Mouse (Mus musculus) small intestine, adult 2 months (tissue): Measurements from ENCODE around the gene Hivep3. TPM values are rescaled to one million over a fixed set of nuclear protein-coding genes. Genes with fewer than 3 reads are reported as not detected.

ENCODE experiments used
- H3K27ac ChIP-seq: fragments of 200-500 bp; 2 replicates; pipeline ENCODE4 v1.5.1; 2012; ENCODE audit warnings: low read depth, low read length, control low read depth, inconsistent platforms; ENCODE audit not compliant: insufficient read depth
- H3K27me3 ChIP-seq: fragments of 200-500 bp; 2 replicates; pipeline ENCODE4 v1.6.1; 2012; ENCODE audit warnings: mild to moderate bottlenecking, moderate library complexity, low read length, inconsistent platforms; ENCODE audit not compliant: control insufficient read depth, insufficient read depth
- H3K36me3 ChIP-seq: fragments of 200-500 bp; 2 replicates; pipeline ENCODE4 v1.6.1; 2012; ENCODE audit warnings: mild to moderate bottlenecking, low read length, control low read depth, inconsistent platforms; ENCODE audit not compliant: control insufficient read depth, insufficient read depth
- H3K4me1 ChIP-seq: fragments of 200-500 bp; 2 replicates; pipeline ENCODE4 v1.6.1; 2012; ENCODE audit warnings: low read length, inconsistent platforms, mixed read lengths; ENCODE audit not compliant: control insufficient read depth, insufficient read depth, insufficient read length
- H3K4me3 ChIP-seq: fragments of 200-500 bp; 2 replicates; pipeline ENCODE4 v1.5.1; 2012; ENCODE audit warnings: low read depth, mild to moderate bottlenecking, control low read depth, inconsistent platforms, low read length, moderate library complexity
- CTCF ChIP-seq: fragments of 200-500 bp; IDR thresholded peaks from 2 replicates; pipeline ENCODE4 v1.5.1; 2012; ENCODE audit warnings: low read depth, mild to moderate bottlenecking, control low read depth, inconsistent platforms, low read length, moderate library complexity, mixed read lengths; ENCODE audit not compliant: insufficient replicate concordance, insufficient read length; ENCODE audit errors: extremely low read depth
- POLR2A ChIP-seq: fragments of 200-500 bp; IDR thresholded peaks from 2 replicates; pipeline ENCODE4 v1.6.1; 2012; ENCODE audit warnings: low read depth, mild to moderate bottlenecking, control low read depth, inconsistent platforms, low read length, moderate library complexity
- WGBS: fragments of 180-500 bp; shearing (Covaris S2); methylation state at CpG from one replicate; pipeline ENCODE4 v1.1.7; 2018; 5-methylcytosine and 5-hydroxymethylcytosine counted together
- polyA plus RNA-seq: library from polyadenylated mRNA; depleted of rRNA; stranded (reverse); fragments of >200 nt; gene quantifications from 2 replicates; pipeline ENCODE4 v1.2.3, GENCODE M21; 2012

The Hivep3 gene
- polyA plus RNA-seq, 1 experiment = 3.3 TPM

DNA sequence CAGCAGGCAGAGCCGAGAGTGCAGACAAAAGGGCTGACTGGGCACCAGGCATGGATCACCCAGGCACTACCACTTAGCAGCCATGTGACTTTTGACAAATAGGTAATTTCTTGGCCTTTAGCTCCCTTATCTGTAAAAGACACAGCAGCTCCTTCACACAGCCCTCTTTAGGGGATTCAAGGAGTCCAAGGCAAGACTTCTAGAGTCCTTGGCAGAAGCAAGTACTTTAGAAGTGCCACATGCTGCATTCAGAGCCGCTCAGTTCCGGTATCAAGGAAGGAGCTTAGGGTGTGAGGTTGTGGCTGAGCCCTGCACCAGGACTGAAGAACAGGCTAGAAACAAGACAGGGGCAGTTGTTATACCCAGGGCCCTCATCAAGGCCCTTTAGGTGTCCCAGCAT, 257.3 kb downstream of the Hivep3 start:
- H3K4me1 ChIP-seq = no peaks in the 10 kb centered on the region
- no peak overlapping the region for H3K27ac ChIP-seq
- H3K36me3 ChIP-seq = no peaks in the 10 kb centered on the region
- H3K4me3 ChIP-seq = no peak overlapping the region
- H3K27me3 ChIP-seq = no peaks in the 10 kb centered on the region
- no peak for TF ChIP-seq CTCF
- TF ChIP-seq POLR2A = no peak
- WGBS = 85% methylated on average over 3 of the region's 3 CpGs

DNA sequence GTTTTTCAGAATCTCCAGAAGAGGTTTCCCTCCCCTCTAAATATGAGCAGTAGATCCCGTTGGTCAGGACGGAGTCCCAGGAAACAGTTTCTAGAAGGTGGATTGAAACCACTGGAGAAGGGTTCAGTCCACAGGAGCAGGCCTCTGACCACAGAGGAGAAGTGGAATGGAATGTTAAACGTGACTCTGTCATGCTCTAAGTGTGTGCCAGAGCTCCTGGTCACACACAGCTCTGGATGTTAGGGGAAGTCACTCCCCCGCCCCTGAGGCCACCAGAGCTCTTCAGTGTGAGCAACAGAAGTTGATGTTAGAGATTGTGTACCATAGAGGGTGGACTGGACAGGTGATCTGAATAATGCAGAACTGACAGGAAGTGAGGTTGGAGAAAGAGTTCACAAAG, 258.2 kb downstream of the Hivep3 start:
- Histone ChIP-seq H3K36me3 (no peaks in the 10 kb centered on the region), H3K27me3 (no peaks in the 10 kb centered on the region), H3K27ac (no peak overlapping the region), H3K4me1 (no peaks in the 10 kb centered on the region), H3K4me3 (no peak overlapping the region)
- TF ChIP-seq CTCF (no peak), POLR2A (no peak)
- WGBS = 62% methylated on average over 4 of the region's 4 CpGs

DNA sequence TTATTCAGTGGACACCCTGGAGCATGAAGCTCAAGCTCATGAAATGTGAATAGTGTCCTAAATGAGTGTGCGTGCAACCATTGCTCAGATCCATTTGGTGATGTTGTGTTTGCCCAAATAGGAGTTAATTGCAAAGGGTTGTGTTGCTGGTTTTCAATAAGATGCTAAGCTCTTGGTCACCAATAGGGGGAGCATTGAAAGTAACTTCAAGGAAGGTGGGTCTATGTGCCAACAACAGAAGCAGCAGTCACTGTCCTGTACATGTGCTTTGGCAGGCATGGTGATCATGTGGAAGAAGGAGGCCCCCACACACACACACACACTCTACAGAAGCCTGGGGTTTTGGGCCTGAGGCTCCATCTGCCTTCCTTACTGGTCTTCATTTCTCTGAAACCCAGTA, 262.8 kb downstream of the Hivep3 start:
- no peaks in the 10 kb centered on the region for H3K36me3 ChIP-seq
- 95% methylated on average over 1 of the region's 1 CpGs for WGBS
- H3K27me3 ChIP-seq = no peaks in the 10 kb centered on the region
- no peaks in the 10 kb centered on the region for H3K4me1 ChIP-seq
- TF ChIP-seq CTCF (no peak), POLR2A (no peak)
- no peak overlapping the region for H3K27ac ChIP-seq
- no peak overlapping the region for H3K4me3 ChIP-seq

DNA sequence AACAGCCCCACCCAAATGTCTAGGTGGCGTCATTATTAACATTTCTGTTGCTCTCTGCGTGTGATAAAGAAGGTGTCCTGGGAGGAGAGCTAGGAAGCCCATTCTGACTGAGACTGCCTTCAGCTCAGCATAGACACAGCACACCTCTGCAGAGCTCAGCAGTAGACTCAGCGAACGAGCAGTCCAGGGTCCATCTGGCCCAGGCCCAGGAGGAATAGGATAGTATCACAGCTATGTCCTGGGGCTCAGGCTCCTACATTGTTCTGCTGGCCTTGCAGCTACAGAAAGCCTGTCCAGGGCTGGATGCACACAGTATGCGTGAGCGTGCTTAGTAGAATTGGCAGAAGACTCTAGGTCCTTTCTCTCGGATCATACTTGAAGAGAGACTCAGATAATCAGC, 263.8 kb downstream of the Hivep3 start:
- H3K36me3 ChIP-seq = no peaks in the 10 kb centered on the region
- H3K4me1 ChIP-seq = no peaks in the 10 kb centered on the region
- H3K4me3 ChIP-seq = no peak overlapping the region
- no peak for TF ChIP-seq CTCF
- TF ChIP-seq POLR2A = no peak
- no peak overlapping the region for H3K27ac ChIP-seq
- WGBS = 45% methylated on average over 7 of the region's 7 CpGs
- no peaks in the 10 kb centered on the region for H3K27me3 ChIP-seq

DNA sequence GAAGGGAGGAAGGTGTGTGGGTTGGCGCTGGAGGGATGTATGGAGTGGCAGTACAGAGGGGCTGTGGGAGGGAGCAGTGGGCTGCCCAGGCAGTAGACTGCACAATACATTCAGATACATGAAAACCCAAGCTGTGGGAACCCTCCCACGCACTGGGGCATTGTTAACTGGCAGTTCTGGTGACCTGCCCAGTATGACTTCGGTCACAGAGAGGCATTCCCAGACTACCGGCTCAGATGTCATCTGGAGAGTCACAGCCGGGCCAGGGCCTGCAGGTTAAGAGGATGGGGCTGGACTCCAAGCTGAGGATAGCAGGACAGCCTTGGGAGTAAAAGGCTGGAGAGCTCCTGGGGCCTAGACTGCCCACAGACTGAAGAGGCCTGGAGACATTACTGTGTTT, 265.3 kb downstream of the Hivep3 start:
- no peak overlapping the region for H3K4me3 ChIP-seq
- H3K27ac ChIP-seq = no peak overlapping the region
- no peaks in the 10 kb centered on the region for H3K27me3 ChIP-seq
- WGBS = 77% methylated on average over 5 of the region's 5 CpGs
- H3K36me3 ChIP-seq = no peaks in the 10 kb centered on the region
- TF ChIP-seq CTCF = no peak
- H3K4me1 ChIP-seq = no peaks in the 10 kb centered on the region

DNA sequence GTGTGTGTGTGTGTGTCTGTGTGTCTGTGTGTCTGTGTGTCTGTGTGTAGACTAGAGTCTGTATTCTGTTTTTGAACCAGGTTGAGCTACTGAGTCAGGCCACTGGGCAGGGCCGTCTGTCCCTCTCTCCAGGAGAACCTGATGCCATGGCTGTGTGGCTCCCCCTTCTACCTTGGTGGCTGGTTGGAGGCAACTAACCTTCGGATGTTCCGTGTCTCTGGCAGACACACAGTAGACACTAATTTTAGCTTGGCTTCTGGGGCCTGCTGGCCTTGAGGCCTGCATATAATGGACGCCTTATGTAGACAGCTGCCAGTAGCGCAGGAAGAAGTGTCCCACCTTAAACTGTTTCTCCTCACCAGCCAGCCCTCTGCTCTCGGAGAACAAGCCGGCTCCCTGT, 267.3 kb downstream of the Hivep3 start:
- H3K4me1 ChIP-seq = no peaks in the 10 kb centered on the region
- no peak overlapping the region for H3K4me3 ChIP-seq
- no peaks in the 10 kb centered on the region for H3K27me3 ChIP-seq
- H3K36me3 ChIP-seq = no peaks in the 10 kb centered on the region
- H3K27ac ChIP-seq = no peak overlapping the region
- TF ChIP-seq CTCF (no peak), POLR2A (no peak)
- WGBS = 81% methylated on average over 7 of the region's 7 CpGs

DNA sequence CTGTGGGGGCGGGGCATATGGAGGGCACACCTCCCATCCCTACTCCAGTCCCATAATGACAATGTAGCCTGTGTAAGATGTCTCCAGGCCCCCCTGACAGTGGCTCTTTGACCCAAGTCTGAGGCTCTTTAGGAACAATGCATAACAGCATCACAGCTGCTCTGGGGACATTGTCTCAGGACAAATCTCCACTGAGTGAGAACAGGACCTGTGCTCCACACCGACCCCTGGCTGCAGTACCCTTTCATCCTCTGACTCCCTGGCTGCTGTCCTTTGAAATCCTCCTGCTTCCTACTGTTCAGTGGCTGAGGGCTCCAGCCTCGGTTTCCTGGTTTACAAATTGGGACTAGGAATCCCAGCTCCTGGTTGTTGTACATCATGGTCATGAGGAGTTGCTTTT, 269.4 kb downstream of the Hivep3 start:
- H3K36me3 ChIP-seq = no peaks in the 10 kb centered on the region
- no peak overlapping the region for H3K4me3 ChIP-seq
- TF ChIP-seq CTCF (0 out of 2 replicates have a peak, but pooled peaks have one; percentile 11), POLR2A (no peak)
- H3K27ac ChIP-seq = no peak overlapping the region
- H3K4me1 ChIP-seq = no peaks in the 10 kb centered on the region
- WGBS = 51% methylated on average over 3 of the region's 3 CpGs
- H3K27me3 ChIP-seq = no peaks in the 10 kb centered on the region

DNA sequence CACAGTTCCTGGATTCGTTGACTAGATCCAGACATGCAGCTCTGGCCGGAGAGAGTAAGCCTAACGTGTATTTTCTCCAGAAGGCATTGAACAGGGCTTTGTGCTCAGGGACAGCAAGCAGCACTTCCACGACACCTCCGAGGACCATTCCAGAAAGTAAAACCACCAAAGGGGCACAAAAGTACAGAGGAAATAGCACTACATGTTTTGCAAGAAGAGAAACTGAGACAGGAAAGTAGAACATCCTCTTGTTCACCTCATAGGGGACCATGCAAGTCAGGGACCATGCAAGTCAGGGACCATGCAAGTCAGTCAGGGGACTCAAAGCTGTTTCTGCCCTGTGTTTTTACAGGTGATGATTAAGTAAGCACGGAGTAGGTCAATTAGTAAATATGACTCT, 272.5 kb downstream of the Hivep3 start:
- H3K27me3 ChIP-seq = no peaks in the 10 kb centered on the region
- no peak for TF ChIP-seq CTCF
- no peak for TF ChIP-seq POLR2A
- H3K36me3 ChIP-seq = no peaks in the 10 kb centered on the region
- H3K27ac ChIP-seq = no peak overlapping the region
- 76% methylated on average over 6 of the region's 6 CpGs for WGBS
- H3K4me1 ChIP-seq = no peaks in the 10 kb centered on the region
- no peak overlapping the region for H3K4me3 ChIP-seq
